ENCODE assay signal across 13 mouse cellular contexts in genomic region chr17:65679806-65680446, GRCm38 (mm10). TPM values are rescaled to one million over a fixed set of nuclear protein-coding genes. Genes with fewer than 3 reads are reported as not detected.
DNase-seq lines count a peak whose midpoint lies in the region; ATAC-seq lines count a peak whose summit lies in the region.
"Had no signal": no experiment of that assay in that cellular context is flagged by ENCODE, and none has a peak within 500 bp of the region (broad histone marks: within the 10 kb centered on the region; RNA-seq: fewer than 3 reads in every experiment).

No protein-coding gene starts in this region.

- no peaks in the 10 kb centered on the region for H3K36me3 ChIP-seq in kidney, embryonic 14.5 days (ENCODE audit: control insufficient read depth, insufficient read depth, low read length)
- H3K36me3 ChIP-seq in embryonic facial prominence, embryonic 14.5 days (ENCODE audit: control insufficient read depth, insufficient read depth, low read length): no peaks in the 10 kb centered on the region
- peaks cover 3% of the 10 kb centered on the region; the same call in 1 of the 2 replicates for H3K36me3 ChIP-seq in limb, embryonic 10.5 days
- no peaks in the 10 kb centered on the region for H3K36me3 ChIP-seq in kidney, embryonic 16.5 days (ENCODE audit: insufficient read depth, low read length)
- H3K36me3 ChIP-seq: liver, embryonic 12.5 days had no signal

- no peak for ATAC-seq in kidney, embryonic 14.5 days (ENCODE audit: low FRiP score, low TSS enrichment)
- peak; percentile 31; the same call in 1 of the 2 replicates for ATAC-seq in common myeloid progenitor, adult 5-6 weeks (replicated peaks; ENCODE audit: low read depth, poor library complexity, severe bottlenecking)
- no peak for ATAC-seq in embryonic facial prominence, embryonic 14.5 days (ENCODE audit: low read depth)
- ATAC-seq in kidney, embryonic 16.5 days (ENCODE audit: low FRiP score, low TSS enrichment): no peak
- ATAC-seq: liver, embryonic 12.5 days; Patski had no signal

- peak; percentile 1 for DNase-seq in kidney, adult 11 months
- DNase-seq in embryonic facial prominence, embryonic 14.5 days (ENCODE audit: low spot score): peak; percentile 41
- DNase-seq in limb, embryonic 10.5 days (ENCODE audit: low spot score): no peak
- no peak for DNase-seq in adrenal gland, adult 8-10 months
- DNase-seq: cerebellum, adult 18-20 months; thymus, postnatal 14 days had no signal

- no peaks in the 10 kb centered on the region for H3K27me3 ChIP-seq in kidney, embryonic 14.5 days (ENCODE audit: control insufficient read depth, insufficient read depth, low read length)
- no peaks in the 10 kb centered on the region for H3K27me3 ChIP-seq in embryonic facial prominence, embryonic 14.5 days (replicated peaks; ENCODE audit: control insufficient read depth, insufficient read depth, low read length)
- H3K27me3 ChIP-seq in limb, embryonic 10.5 days (ENCODE audit: low read depth, poor library complexity, severe bottlenecking): no peaks in the 10 kb centered on the region
- no peaks in the 10 kb centered on the region for H3K27me3 ChIP-seq in kidney, embryonic 16.5 days (ENCODE audit: insufficient read depth, low read length)
- H3K27me3 ChIP-seq: liver, embryonic 12.5 days; Patski had no signal

- no peak overlapping the region for H3K27ac ChIP-seq in kidney, embryonic 14.5 days (ENCODE audit: low read depth, low read length)
- H3K27ac ChIP-seq in embryonic facial prominence, embryonic 14.5 days (replicated peaks; ENCODE audit: low read depth, low read length): peak overlapping the region; percentile 61
- H3K27ac ChIP-seq in limb, embryonic 10.5 days: peak overlapping the region; percentile 57
- no peak overlapping the region for H3K27ac ChIP-seq in kidney, embryonic 16.5 days (ENCODE audit: low read length)
- H3K27ac ChIP-seq: liver, embryonic 12.5 days had no signal

- 70% methylated on average over 14 of the region's 14 CpGs for WGBS in kidney, embryonic 14.5 days
- 56% methylated on average over 14 of the region's 14 CpGs for WGBS in embryonic facial prominence, embryonic 14.5 days
- WGBS in limb, embryonic 10.5 days: 63% methylated on average over 14 of the region's 14 CpGs
- 64% methylated on average over 14 of the region's 14 CpGs for WGBS in kidney, embryonic 16.5 days

- H3K9me3 ChIP-seq in kidney, embryonic 14.5 days (ENCODE audit: control insufficient read depth, low read length): no peaks in the 10 kb centered on the region
- no peaks in the 10 kb centered on the region for H3K9me3 ChIP-seq in embryonic facial prominence, embryonic 14.5 days (ENCODE audit: control insufficient read depth, low read length)
- H3K9me3 ChIP-seq in limb, embryonic 10.5 days (replicated peaks): no peaks in the 10 kb centered on the region
- no peaks in the 10 kb centered on the region for H3K9me3 ChIP-seq in kidney, embryonic 16.5 days (ENCODE audit: low read length)
- H3K9me3 ChIP-seq: liver, embryonic 12.5 days had no signal

- no peaks in the 10 kb centered on the region for H3K4me1 ChIP-seq in kidney, embryonic 14.5 days (ENCODE audit: control insufficient read depth, insufficient read depth, low read length)
- no peaks in the 10 kb centered on the region for H3K4me1 ChIP-seq in embryonic facial prominence, embryonic 14.5 days (ENCODE audit: control insufficient read depth, insufficient read depth, low read length)
- H3K4me1 ChIP-seq in limb, embryonic 10.5 days: peaks cover 22% of the 10 kb centered on the region
- no peaks in the 10 kb centered on the region for H3K4me1 ChIP-seq in kidney, embryonic 16.5 days (ENCODE audit: insufficient read depth, low read length)

- no peak overlapping the region for H3K4me3 ChIP-seq in kidney, embryonic 14.5 days (ENCODE audit: low read length)
- no peak overlapping the region for H3K4me3 ChIP-seq in embryonic facial prominence, embryonic 14.5 days (ENCODE audit: low read depth, low read length)
- no peak overlapping the region for H3K4me3 ChIP-seq in limb, embryonic 10.5 days
- no peak overlapping the region for H3K4me3 ChIP-seq in kidney, embryonic 16.5 days (ENCODE audit: low read length)
- H3K4me3 ChIP-seq: liver, embryonic 12.5 days had no signal

- H3K9ac ChIP-seq in kidney, embryonic 14.5 days (ENCODE audit: low read depth, low read length): no peak overlapping the region
- H3K9ac ChIP-seq in embryonic facial prominence, embryonic 14.5 days (ENCODE audit: low read depth, low read length): no peak overlapping the region
- no peak overlapping the region for H3K9ac ChIP-seq in kidney, embryonic 16.5 days (replicated peaks; ENCODE audit: low read length)
- H3K9ac ChIP-seq: liver, embryonic 12.5 days had no signal

- H3K4me2 ChIP-seq in kidney, embryonic 14.5 days (replicated peaks; ENCODE audit: low read depth, low read length): no peak overlapping the region
- no peak overlapping the region for H3K4me2 ChIP-seq in embryonic facial prominence, embryonic 14.5 days (ENCODE audit: low read depth, low read length)
- no peak overlapping the region for H3K4me2 ChIP-seq in kidney, embryonic 16.5 days (replicated peaks; ENCODE audit: low read depth, low read length)
- H3K4me2 ChIP-seq: liver, embryonic 12.5 days had no signal

RNA-seq across cellular contexts. Expression of gene Txndc2, which starts 38.0 kb away (rescaled TPM):
- not detected in 2 replicates for polyA plus RNA-seq in kidney, embryonic 14.5 days (2014; fragmentation: Nextera tagmentation; extraction: Ambion mirVana)
- total RNA-seq in common myeloid progenitor, adult 5-6 weeks (2017): not detected in 2 replicates
- polyA plus RNA-seq in embryonic facial prominence, embryonic 14.5 days (2014; fragmentation: Nextera tagmentation; extraction: Ambion mirVana): 0.14 TPM in 1 of 2 replicates, not detected in the other
- polyA plus RNA-seq in limb, embryonic 10.5 days (2016; fragmentation: Nextera tagmentation; extraction: Ambion mirVana): not detected in 2 replicates
- 10 to 100 TPM in 2 of 4 experiments, 1 to 10 TPM in 2; 9.2 to 45.4 (median 18.7) TPM for total RNA-seq in adrenal gland, adult 8-10 months (2022)
- polyA plus RNA-seq in kidney, embryonic 16.5 days (2015; fragmentation: Nextera tagmentation; extraction: Ambion mirVana): 0.09 TPM in 1 of 2 replicates, not detected in the other
- total RNA-seq: layer of hippocampus, adult 8-10 months had no signal
- polyA plus RNA-seq: liver, embryonic 12.5 days; Patski; spleen, adult 2 months had no signal

Comparison
In these comparisons a context has a peak if more than half of its experiments do, and no peak if none do; other contexts are left out.
1. DNase-seq: peak in kidney, adult 11 months (single experiment) and embryonic facial prominence, embryonic 14.5 days (single experiment); none in limb, embryonic 10.5 days (single experiment) and adrenal gland, adult 8-10 months (single experiment).
2. H3K27ac ChIP-seq: peak in embryonic facial prominence, embryonic 14.5 days (single experiment) and limb, embryonic 10.5 days (single experiment); none in kidney, embryonic 14.5 days (single experiment) and kidney, embryonic 16.5 days (single experiment).